Mouse (Mus musculus) G1E (cell line): Measurements from ENCODE around the gene Marc1. TPM values are rescaled to one million over a fixed set of nuclear protein-coding genes. Genes with fewer than 3 reads are reported as not detected.

ENCODE experiments used
- ATAC-seq: 2 replicates; pipeline ENCODE4 v1.8.0; 2016; ENCODE audit warnings: mild to moderate bottlenecking; ENCODE audit not compliant: insufficient number of reproducible peaks, poor library complexity, low FRiP score, severe bottlenecking; ENCODE audit errors: extremely low read depth
- DNase-seq: peaks from one replicate; pipeline ENCODE4 v3.0.0; 2012; ENCODE audit warnings: low spot score
- H3K27me3 ChIP-seq: 2 replicates; pipeline ENCODE4 v1.6.1; 2012; ENCODE audit warnings: mild to moderate bottlenecking, low read length, inconsistent platforms; ENCODE audit not compliant: insufficient read depth
- H3K36me3 ChIP-seq: replicated peaks from 2 replicates; pipeline ENCODE3; 2012; ENCODE audit warnings: mild to moderate bottlenecking, inconsistent platforms
- H3K4me1 ChIP-seq: 2 replicates; pipeline ENCODE4 v1.6.1; 2012; ENCODE audit warnings: low read depth, low read length, inconsistent platforms, mixed read lengths; ENCODE audit not compliant: insufficient read depth
- H3K4me3 ChIP-seq: 2 replicates; pipeline ENCODE4 v1.5.1; 2012; ENCODE audit warnings: low read depth, mild to moderate bottlenecking, inconsistent platforms, low read length, moderate library complexity, mixed read lengths
- H3K9me3 ChIP-seq: replicated peaks from 2 replicates; pipeline ENCODE4 v1.6.1; 2012; ENCODE audit warnings: inconsistent platforms
- CTCF ChIP-seq: IDR thresholded peaks from 2 replicates; pipeline ENCODE4 v1.5.1; 2012; ENCODE audit warnings: low read depth, low read length, inconsistent platforms, mixed read lengths
- GATA1 ChIP-seq: IDR thresholded peaks from 2 replicates; pipeline ENCODE4 v1.6.1; 2012; ENCODE audit warnings: borderline replicate concordance, low read length, inconsistent platforms, mixed read lengths
- GATA2 ChIP-seq: IDR thresholded peaks from 2 replicates; pipeline ENCODE4 v1.6.1; 2012; ENCODE audit warnings: low read depth, low read length, inconsistent platforms, borderline replicate concordance
- POLR2AphosphoS5 ChIP-seq: IDR thresholded peaks from 2 replicates; pipeline ENCODE4 v1.6.1; 2012; ENCODE audit warnings: low read depth, low read length, inconsistent platforms; ENCODE audit not compliant: insufficient replicate concordance
- TAL1 ChIP-seq: conservative IDR thresholded peaks from 2 replicates; pipeline ENCODE4 v1.6.1; 2012; ENCODE audit warnings: low read depth, low read length, inconsistent platforms, mixed read lengths
- polyA plus RNA-seq: library from polyadenylated mRNA; stranded (reverse); fragments of >175 nt; gene quantifications from 2 replicates; pipeline ENCODE4 v1.2.3, GENCODE M21; 2012
- total RNA-seq, 2 experiments: library from RNA; stranded (forward) in 1 of 2; stranded (reverse) in 1 of 2; fragments of 200-1000 nt in 1 of 2; fragments of >200 nt in 1 of 2; fragmentation: Nextera tagmentation in 1 of 2; gene quantifications; 2 replicates each; pipeline ENCODE4 v1.2.3; 2014 to 2017

Gene Marc1
- total and polyA plus RNA-seq, 3 experiments = not detected

- H3K36me3 ChIP-seq = no peaks in the 10 kb centered on the region
- H3K4me1 ChIP-seq = no peaks in the 10 kb centered on the region
- no peak for DNase-seq
- H3K4me3 ChIP-seq = no peak overlapping the region
- no peak for TF ChIP-seq POLR2AphosphoS5
- TF ChIP-seq TAL1 = no peak
- TF ChIP-seq GATA2 = no peak
- TF ChIP-seq GATA1 = no peak
- TF ChIP-seq CTCF = no peak
- H3K9me3 ChIP-seq = no peaks in the 10 kb centered on the region
- no peak for ATAC-seq
- H3K27me3 ChIP-seq = no peaks in the 10 kb centered on the region
Measured at GRCm38 (mm10) chr1:184775289-184775688, 35.8 kb downstream of the Marc1 start.

- Histone ChIP-seq H3K27me3 (no peaks in the 10 kb centered on the region), H3K4me1 (no peaks in the 10 kb centered on the region), H3K4me3 (no peak overlapping the region), H3K9me3 (no peaks in the 10 kb centered on the region), H3K36me3 (no peaks in the 10 kb centered on the region)
- no peak for ATAC-seq
- TF ChIP-seq GATA1 (no peak), GATA2 (no peak), POLR2AphosphoS5 (no peak), TAL1 (no peak), CTCF (no peak)
- no peak for DNase-seq
Measured at GRCm38 (mm10) chr1:184771891-184772249, 39.2 kb downstream of the Marc1 start.

- Histone ChIP-seq H3K36me3 (no peaks in the 10 kb centered on the region), H3K4me1 (no peaks in the 10 kb centered on the region), H3K9me3 (no peaks in the 10 kb centered on the region), H3K27me3 (no peaks in the 10 kb centered on the region), H3K4me3 (no peak overlapping the region)
- DNase-seq = peak; percentile 19
- no peak for ATAC-seq
- no peak for TF ChIP-seq POLR2AphosphoS5
- no peak for TF ChIP-seq GATA1
- no peak for TF ChIP-seq TAL1
- no peak for TF ChIP-seq GATA2
- TF ChIP-seq CTCF = peak; percentile 50; the same call in 1 of the 2 replicates
Measured at GRCm38 (mm10) chr1:184771202-184771890, 39.8 kb downstream of the Marc1 start.

- Histone ChIP-seq H3K36me3 (no peaks in the 10 kb centered on the region), H3K4me3 (no peak overlapping the region), H3K9me3 (no peaks in the 10 kb centered on the region), H3K4me1 (no peaks in the 10 kb centered on the region), H3K27me3 (peaks cover 3% of the 10 kb centered on the region; the same call in 1 of the 2 replicates)
- TF ChIP-seq GATA2 = no peak
- TF ChIP-seq GATA1 = no peak
- TF ChIP-seq CTCF = no peak
- TF ChIP-seq TAL1 = no peak
- no peak for TF ChIP-seq POLR2AphosphoS5
- DNase-seq = no peak
- ATAC-seq = no peak
Measured at GRCm38 (mm10) chr1:184763866-184764265, 47.2 kb downstream of the Marc1 start.

- ATAC-seq (no peak), DNase-seq (no peak)
- no peaks in the 10 kb centered on the region for H3K9me3 ChIP-seq
- H3K36me3 ChIP-seq = no peaks in the 10 kb centered on the region
- peaks cover 3% of the 10 kb centered on the region; the same call in 1 of the 2 replicates for H3K27me3 ChIP-seq
- no peaks in the 10 kb centered on the region for H3K4me1 ChIP-seq
- TF ChIP-seq TAL1 (no peak), GATA2 (no peak), POLR2AphosphoS5 (no peak), CTCF (no peak)
- no peak overlapping the region for H3K4me3 ChIP-seq
Measured at GRCm38 (mm10) chr1:184762941-184763340, 48.2 kb downstream of the Marc1 start.

- TF ChIP-seq CTCF = no peak
- DNase-seq = no peak
- no peak for ATAC-seq
- H3K27me3 ChIP-seq = peaks cover 3% of the 10 kb centered on the region; the same call in 1 of the 2 replicates
- H3K4me3 ChIP-seq = no peak overlapping the region
- no peaks in the 10 kb centered on the region for H3K9me3 ChIP-seq
- H3K4me1 ChIP-seq = no peaks in the 10 kb centered on the region
- no peaks in the 10 kb centered on the region for H3K36me3 ChIP-seq
Measured at GRCm38 (mm10) chr1:184761988-184762387, 49.1 kb downstream of the Marc1 start.

- DNase-seq (no peak), ATAC-seq (no peak)
- Histone ChIP-seq H3K36me3 (no peaks in the 10 kb centered on the region), H3K4me3 (no peak overlapping the region), H3K9me3 (no peaks in the 10 kb centered on the region), H3K27me3 (no peaks in the 10 kb centered on the region), H3K4me1 (no peaks in the 10 kb centered on the region)
- no peak for TF ChIP-seq TAL1
Measured at GRCm38 (mm10) chr1:184752671-184753070, 58.4 kb downstream of the Marc1 start.
